Mouse (Mus musculus) stomach, embryonic 16.5 days (tissue): ENCODE results near the gene Nipa1. TPM values are rescaled to one million over a fixed set of nuclear protein-coding genes. Genes with fewer than 3 reads are reported as not detected.

Experiments used
- ATAC-seq: fragments of 200-750 bp; cut with Nextera tagmentation; 2 replicates; pipeline ENCODE4 v1.8.0; 2017; ENCODE audit warnings: moderate number of reproducible peaks, moderate TSS enrichment; ENCODE audit not compliant: insufficient read depth, low FRiP score
- H3K27ac ChIP-seq: fragments of 300-500 bp; sonication (generic); 2 replicates; pipeline ENCODE4 v1.5.1; 2014; ENCODE audit warnings: low read length
- H3K27me3 ChIP-seq: fragments of 300-500 bp; sonication (generic); 2 replicates; pipeline ENCODE4 v1.6.1; 2014; ENCODE audit warnings: low read length, control low read depth, mixed read lengths; ENCODE audit not compliant: control insufficient read depth, insufficient read depth
- H3K36me3 ChIP-seq: fragments of 300-500 bp; sonication (generic); 2 replicates; pipeline ENCODE4 v1.6.1; 2014; ENCODE audit warnings: low read length; ENCODE audit not compliant: control insufficient read depth, insufficient read depth
- H3K4me1 ChIP-seq: fragments of 300-500 bp; sonication (generic); 2 replicates; pipeline ENCODE4 v1.6.1; 2014; ENCODE audit warnings: low read length, control low read depth, mixed read lengths; ENCODE audit not compliant: control insufficient read depth, insufficient read depth
- H3K4me2 ChIP-seq: fragments of 300-500 bp; sonication (generic); 2 replicates; pipeline ENCODE4 v1.6.1; 2014; ENCODE audit warnings: low read depth, low read length, mixed read lengths
- H3K4me3 ChIP-seq: fragments of 300-500 bp; sonication (generic); replicated peaks from 2 replicates; pipeline ENCODE4 v1.5.1; 2014; ENCODE audit warnings: mild to moderate bottlenecking, low read length
- H3K9ac ChIP-seq: fragments of 300-500 bp; sonication (generic); 2 replicates; pipeline ENCODE4 v1.6.1; 2014; ENCODE audit warnings: low read length
- H3K9me3 ChIP-seq: fragments of 300-500 bp; sonication (generic); replicated peaks from 2 replicates; pipeline ENCODE4 v1.6.1; 2016; ENCODE audit warnings: low read length, control low read depth; ENCODE audit not compliant: control insufficient read depth
- WGBS: fragments of 180-500 bp; shearing (Covaris S2); extraction: QIAGEN DNeasy Blood & Tissue Kit; methylation state at CpG from one replicate; pipeline ENCODE4 v1.1.7; 2014; 5-methylcytosine and 5-hydroxymethylcytosine counted together
- polyA plus RNA-seq: library from polyadenylated mRNA; unstranded; fragments of >200 nt; fragmentation: Nextera tagmentation; extraction: Ambion mirVana; gene quantifications from 2 replicates; pipeline ENCODE4 v1.2.1, GENCODE M21; 2015

Nipa1 gene
- polyA plus RNA-seq, 1 experiment from 2014 or later = 6.0 TPM

- Histone ChIP-seq H3K9ac (no peak overlapping the region), H3K4me2 (peak overlapping the region; percentile 26; the same call in 1 of the 2 replicates), H3K27me3 (no peaks in the 10 kb centered on the region), H3K9me3 (no peaks in the 10 kb centered on the region), H3K36me3 (peaks cover 3% of the 10 kb centered on the region), H3K4me1 (no peaks in the 10 kb centered on the region), H3K4me3 (no peak overlapping the region), H3K27ac (no peak overlapping the region)
- WGBS = 34% methylated on average over 13 of the region's 13 CpGs
- no peak for ATAC-seq
Measured at GRCm38 (mm10) chr7:55986526-55987214, 33.1 kb downstream of the Nipa1 start.

GRCm38 (mm10) chr7:55984754-55985153, 35.0 kb downstream of the Nipa1 start:
- H3K27ac ChIP-seq = no peak overlapping the region
- 77% methylated on average over 4 of the region's 4 CpGs for WGBS

GRCm38 (mm10) chr7:55983107-55983506, 36.6 kb downstream of the Nipa1 start:
- Histone ChIP-seq H3K4me3 (no peak overlapping the region), H3K4me1 (no peaks in the 10 kb centered on the region), H3K36me3 (peaks cover 6% of the 10 kb centered on the region; the same call in 1 of the 2 replicates), H3K4me2 (no peak overlapping the region), H3K9ac (no peak overlapping the region), H3K27me3 (no peaks in the 10 kb centered on the region), H3K27ac (no peak overlapping the region), H3K9me3 (no peaks in the 10 kb centered on the region)
- no peak for ATAC-seq
- WGBS = 78% methylated on average over 5 of the region's 5 CpGs

More at GRCm38 (mm10) chr7:55984754-55985153, 35.0 kb downstream of the Nipa1 start:
- H3K4me2 ChIP-seq = no peak overlapping the region
- H3K4me1 ChIP-seq = no peaks in the 10 kb centered on the region
- ATAC-seq = no peak
- H3K4me3 ChIP-seq = no peak overlapping the region
- no peaks in the 10 kb centered on the region for H3K9me3 ChIP-seq
- no peaks in the 10 kb centered on the region for H3K27me3 ChIP-seq
- peaks cover 3% of the 10 kb centered on the region; the same call in 1 of the 2 replicates for H3K36me3 ChIP-seq
- H3K9ac ChIP-seq = no peak overlapping the region

GRCm38 (mm10) chr7:55982010-55982700, 37.6 kb downstream of the Nipa1 start:
- no peak for ATAC-seq
- H3K4me3 ChIP-seq = no peak overlapping the region

GRCm38 (mm10) chr7:55981511-55981910, 38.2 kb downstream of the Nipa1 start:
- Histone ChIP-seq H3K27me3 (no peaks in the 10 kb centered on the region), H3K4me2 (no peak overlapping the region), H3K36me3 (0 out of 2 replicates have a peak, but pooled peaks cover 3% of the 10 kb centered on the region), H3K9ac (no peak overlapping the region), H3K4me3 (no peak overlapping the region), H3K27ac (no peak overlapping the region), H3K9me3 (no peaks in the 10 kb centered on the region), H3K4me1 (no peaks in the 10 kb centered on the region)
- ATAC-seq = no peak
- 83% methylated on average over 2 of the region's 2 CpGs for WGBS

More at GRCm38 (mm10) chr7:55982010-55982700, 37.6 kb downstream of the Nipa1 start:
- Histone ChIP-seq H3K4me2 (no peak overlapping the region), H3K27me3 (no peaks in the 10 kb centered on the region), H3K4me1 (no peaks in the 10 kb centered on the region), H3K9me3 (no peaks in the 10 kb centered on the region), H3K9ac (no peak overlapping the region), H3K27ac (no peak overlapping the region), H3K36me3 (0 out of 2 replicates have a peak, but pooled peaks cover 3% of the 10 kb centered on the region)
- 89% methylated on average over 10 of the region's 10 CpGs for WGBS

GRCm38 (mm10) chr7:55974429-55974828, 45.3 kb downstream of the Nipa1 start:
- no peaks in the 10 kb centered on the region for H3K27me3 ChIP-seq
- 93% methylated on average over 2 of the region's 2 CpGs for WGBS
- H3K4me1 ChIP-seq = no peaks in the 10 kb centered on the region
- no peak overlapping the region for H3K9ac ChIP-seq
- no peak for ATAC-seq
- 0 out of 2 replicates have a peak, but pooled peaks cover 2% of the 10 kb centered on the region for H3K36me3 ChIP-seq
- H3K4me2 ChIP-seq = no peak overlapping the region
- no peak overlapping the region for H3K27ac ChIP-seq
- no peak overlapping the region for H3K4me3 ChIP-seq
- H3K9me3 ChIP-seq = no peaks in the 10 kb centered on the region

- WGBS = 86% methylated on average over 1 of the region's 1 CpGs
- Histone ChIP-seq H3K4me2 (no peak overlapping the region), H3K9me3 (no peaks in the 10 kb centered on the region), H3K4me1 (0 out of 2 replicates have a peak, but pooled peaks cover 4% of the 10 kb centered on the region), H3K27me3 (no peaks in the 10 kb centered on the region), H3K4me3 (no peak overlapping the region), H3K27ac (no peak overlapping the region), H3K9ac (no peak overlapping the region), H3K36me3 (no peaks in the 10 kb centered on the region)
- ATAC-seq = no peak
Measured at GRCm38 (mm10) chr7:55969415-55969814, 50.3 kb downstream of the Nipa1 start.

- Histone ChIP-seq H3K9me3 (no peaks in the 10 kb centered on the region), H3K27ac (peak overlapping the region; percentile 64), H3K36me3 (no peaks in the 10 kb centered on the region), H3K4me3 (peak overlapping the region; percentile 44), H3K4me1 (0 out of 2 replicates have a peak, but pooled peaks cover 4% of the 10 kb centered on the region), H3K4me2 (peak overlapping the region; percentile 61), H3K27me3 (no peaks in the 10 kb centered on the region), H3K9ac (peak overlapping the region; percentile 61)
- 23% methylated on average over 16 of the region's 16 CpGs for WGBS
- 0 out of 2 replicates have a peak, but pooled peaks have one; percentile 60 for ATAC-seq
Measured at GRCm38 (mm10) chr7:55968258-55968901, 51.4 kb downstream of the Nipa1 start.
